Mouse (Mus musculus) hindbrain, embryonic 15.5 days (tissue): ENCODE results near the gene Il27. TPM values are rescaled to one million over a fixed set of nuclear protein-coding genes. Genes with fewer than 3 reads are reported as not detected.

ENCODE experiments used
- ATAC-seq: fragments of 200-750 bp; cut with Nextera tagmentation; 2 replicates; pipeline ENCODE4 v1.8.0; 2017; ENCODE audit warnings: low read depth, moderate number of reproducible peaks, moderate TSS enrichment; ENCODE audit not compliant: low FRiP score
- H3K27ac ChIP-seq: fragments of 300-500 bp; sonication (generic); replicated peaks from 2 replicates; pipeline ENCODE4 v1.5.1; 2015; ENCODE audit warnings: mild to moderate bottlenecking, inconsistent platforms
- H3K27me3 ChIP-seq: fragments of 300-500 bp; sonication (generic); 2 replicates; pipeline ENCODE4 v1.6.1; 2015; ENCODE audit warnings: control low read depth, inconsistent platforms
- H3K36me3 ChIP-seq: fragments of 300-500 bp; sonication (generic); 2 replicates; pipeline ENCODE4 v1.6.1; 2015; ENCODE audit warnings: control low read depth, inconsistent platforms
- H3K4me1 ChIP-seq: fragments of 300-500 bp; sonication (generic); replicated peaks from 2 replicates; pipeline ENCODE4 v1.6.1; 2015; ENCODE audit warnings: control low read depth, inconsistent platforms
- H3K4me2 ChIP-seq: fragments of 300-500 bp; sonication (generic); 2 replicates; pipeline ENCODE4 v1.6.1; 2015; ENCODE audit warnings: moderate library complexity, mild to moderate bottlenecking, inconsistent platforms
- H3K4me3 ChIP-seq: fragments of 300-500 bp; sonication (generic); 2 replicates; pipeline ENCODE4 v1.5.1; 2015; ENCODE audit warnings: mild to moderate bottlenecking, inconsistent platforms
- H3K9ac ChIP-seq: fragments of 300-500 bp; sonication (generic); 2 replicates; pipeline ENCODE4 v1.6.1; 2015; ENCODE audit warnings: inconsistent platforms
- H3K9me3 ChIP-seq: fragments of 300-500 bp; sonication (generic); 2 replicates; pipeline ENCODE4 v1.6.1; 2016; ENCODE audit warnings: control low read depth, inconsistent platforms
- WGBS: fragments of 180-500 bp; shearing (Covaris S2); methylation state at CpG from one replicate; pipeline ENCODE4 v1.1.7; 2015; 5-methylcytosine and 5-hydroxymethylcytosine counted together
- polyA plus RNA-seq: library from polyadenylated mRNA; unstranded; fragments of >200 nt; fragmentation: Nextera tagmentation; extraction: Ambion mirVana; gene quantifications from 2 replicates; pipeline ENCODE4 v1.2.1, GENCODE M21; 2015

The Il27 gene
- polyA plus RNA-seq, 1 experiment from 2014 or later: not detected

DNA sequence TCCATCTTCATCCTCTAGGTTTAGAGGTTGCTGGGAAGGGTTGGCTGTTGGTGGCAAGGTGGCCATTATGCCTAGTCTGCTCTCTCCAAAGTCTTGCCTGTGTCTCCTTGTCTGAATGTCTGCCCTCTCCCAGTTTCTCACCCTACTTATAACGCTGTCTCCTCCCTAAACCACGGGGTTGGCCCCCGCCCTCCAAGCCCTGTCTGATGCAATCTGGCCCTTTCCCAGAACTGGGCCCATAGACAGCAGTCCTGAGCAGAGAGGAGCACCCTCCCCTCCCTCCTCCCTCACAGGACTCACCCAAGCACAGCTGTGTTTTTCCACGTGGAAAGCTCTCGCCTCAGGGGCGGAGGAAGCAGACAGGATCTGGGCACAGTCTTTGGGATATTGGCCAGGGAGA is 30.6 kb upstream of the Il27 start:
- Histone ChIP-seq H3K36me3 (no peaks in the 10 kb centered on the region), H3K4me3 (no peak overlapping the region), H3K27me3 (no peaks in the 10 kb centered on the region), H3K4me2 (no peak overlapping the region), H3K9me3 (no peaks in the 10 kb centered on the region), H3K4me1 (no peaks in the 10 kb centered on the region), H3K9ac (no peak overlapping the region), H3K27ac (no peak overlapping the region)
- no peak for ATAC-seq
- 45% methylated on average over 6 of the region's 6 CpGs for WGBS

GRCm38 (mm10) chr7:126624774-126625173 is 30.0 kb upstream of the Il27 start:
- Histone ChIP-seq H3K9me3 (no peaks in the 10 kb centered on the region), H3K9ac (no peak overlapping the region), H3K36me3 (no peaks in the 10 kb centered on the region), H3K4me1 (no peaks in the 10 kb centered on the region), H3K27me3 (no peaks in the 10 kb centered on the region), H3K4me2 (0 out of 2 replicates have a peak overlapping the region, but pooled peaks have one; percentile 6), H3K4me3 (no peak overlapping the region), H3K27ac (no peak overlapping the region)
- no peak for ATAC-seq
- 71% methylated on average over 16 of the region's 16 CpGs for WGBS

GRCm38 (mm10) chr7:126623381-126623780 is 28.6 kb upstream of the Il27 start:
- ATAC-seq: no peak
- WGBS: 86% methylated on average over 1 of the region's 1 CpGs
- Histone ChIP-seq H3K4me2 (no peak overlapping the region), H3K9ac (no peak overlapping the region), H3K4me3 (no peak overlapping the region), H3K27me3 (no peaks in the 10 kb centered on the region), H3K4me1 (no peaks in the 10 kb centered on the region), H3K36me3 (no peaks in the 10 kb centered on the region), H3K9me3 (no peaks in the 10 kb centered on the region), H3K27ac (no peak overlapping the region)

GRCm38 (mm10) chr7:126621452-126622359 is 27.0 kb upstream of the Il27 start:
- Histone ChIP-seq H3K27me3 (no peaks in the 10 kb centered on the region), H3K36me3 (no peaks in the 10 kb centered on the region), H3K4me3 (no peak overlapping the region), H3K4me2 (no peak overlapping the region), H3K9ac (no peak overlapping the region), H3K27ac (no peak overlapping the region), H3K9me3 (no peaks in the 10 kb centered on the region), H3K4me1 (no peaks in the 10 kb centered on the region)
- WGBS: 81% methylated on average over 9 of the region's 9 CpGs
- no peak for ATAC-seq

DNA sequence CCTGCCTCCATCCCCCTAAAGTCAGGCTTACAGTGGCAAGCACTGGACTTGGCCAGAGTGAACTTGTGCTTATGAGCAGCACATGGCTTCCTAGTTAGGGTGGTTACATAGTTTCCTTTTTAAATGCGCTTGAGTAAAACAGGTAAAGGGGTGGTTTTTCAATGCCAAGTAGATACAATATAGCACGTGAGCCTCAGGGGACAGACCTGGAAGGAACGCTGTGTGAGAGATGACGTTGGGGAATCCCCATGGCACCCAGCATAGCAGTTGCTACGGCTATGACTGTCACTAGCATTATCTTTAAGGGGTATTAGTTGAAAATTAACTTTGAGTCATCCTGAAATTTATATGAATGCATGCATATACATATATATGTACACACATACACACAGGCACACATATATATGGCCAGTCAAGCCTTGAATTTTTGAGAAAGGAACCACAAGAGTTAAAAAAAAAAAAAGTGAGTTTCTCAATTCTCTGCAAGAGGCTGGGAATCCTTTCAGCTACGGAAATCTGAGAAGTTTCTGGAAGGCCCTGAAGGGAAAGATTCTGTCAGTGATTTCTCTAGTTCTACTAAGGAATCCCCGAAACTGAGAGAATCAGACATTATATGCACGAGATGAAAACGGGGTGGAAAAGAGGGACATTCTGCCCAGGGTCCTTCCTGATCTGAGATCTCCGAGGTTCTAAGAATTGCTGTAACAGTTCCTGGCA is 25.0 kb upstream of the Il27 start:
- Histone ChIP-seq H3K4me3 (no peak overlapping the region), H3K27ac (no peak overlapping the region), H3K9me3 (no peaks in the 10 kb centered on the region), H3K4me2 (no peak overlapping the region), H3K36me3 (no peaks in the 10 kb centered on the region), H3K9ac (no peak overlapping the region), H3K27me3 (no peaks in the 10 kb centered on the region), H3K4me1 (no peaks in the 10 kb centered on the region)
- ATAC-seq: no peak
- WGBS: 83% methylated on average over 10 of the region's 10 CpGs

DNA sequence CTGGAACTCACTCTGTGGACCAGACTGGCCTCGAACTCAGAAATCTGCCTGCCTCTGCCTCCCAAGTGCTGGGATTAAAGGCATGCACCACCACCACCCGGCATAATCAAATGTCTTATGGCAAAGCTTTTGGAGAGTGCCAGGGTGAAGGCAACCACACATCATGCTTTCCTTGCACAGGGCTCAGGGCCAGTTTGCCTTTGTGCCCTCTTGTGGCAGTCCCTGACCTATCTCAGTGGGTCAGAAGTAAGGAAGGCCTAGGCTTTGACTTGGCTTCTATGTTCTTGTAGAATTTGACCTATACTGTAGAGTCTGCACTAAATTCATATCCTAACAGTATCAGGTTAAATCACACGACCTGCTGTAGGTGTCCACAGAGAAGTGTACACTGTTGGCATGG is 22.0 kb upstream of the Il27 start:
- ATAC-seq: no peak
- H3K4me3 ChIP-seq: no peak overlapping the region
- H3K4me1 ChIP-seq: no peaks in the 10 kb centered on the region
- no peaks in the 10 kb centered on the region for H3K36me3 ChIP-seq
- WGBS: 68% methylated on average over 3 of the region's 3 CpGs
- H3K4me2 ChIP-seq: no peak overlapping the region
- H3K9me3 ChIP-seq: no peaks in the 10 kb centered on the region
- H3K9ac ChIP-seq: no peak overlapping the region
- no peak overlapping the region for H3K27ac ChIP-seq
- no peaks in the 10 kb centered on the region for H3K27me3 ChIP-seq

- Histone ChIP-seq H3K9ac (no peak overlapping the region), H3K9me3 (no peaks in the 10 kb centered on the region), H3K4me3 (no peak overlapping the region), H3K27me3 (no peaks in the 10 kb centered on the region), H3K36me3 (no peaks in the 10 kb centered on the region), H3K4me1 (no peaks in the 10 kb centered on the region), H3K27ac (no peak overlapping the region), H3K4me2 (no peak overlapping the region)
- 78% methylated on average over 3 of the region's 3 CpGs for WGBS
- ATAC-seq: no peak
Observed at GRCm38 (mm10) chr7:126612736-126613135, 18.0 kb upstream of the Il27 start.

GRCm38 (mm10) chr7:126607796-126608195 is 13.1 kb upstream of the Il27 start:
- WGBS: 88% methylated on average over 5 of the region's 5 CpGs
- no peak for ATAC-seq
- no peaks in the 10 kb centered on the region for H3K9me3 ChIP-seq

GRCm38 (mm10) chr7:126607064-126607463 is 12.3 kb upstream of the Il27 start:
- H3K9ac ChIP-seq: no peak overlapping the region
- no peaks in the 10 kb centered on the region for H3K4me1 ChIP-seq
- no peaks in the 10 kb centered on the region for H3K9me3 ChIP-seq
- no peaks in the 10 kb centered on the region for H3K27me3 ChIP-seq
- no peaks in the 10 kb centered on the region for H3K36me3 ChIP-seq
- 86% methylated on average over 3 of the region's 3 CpGs for WGBS
- no peak overlapping the region for H3K4me3 ChIP-seq
- ATAC-seq: no peak
- no peak overlapping the region for H3K27ac ChIP-seq
- H3K4me2 ChIP-seq: no peak overlapping the region

More at GRCm38 (mm10) chr7:126607796-126608195, 13.1 kb upstream of the Il27 start:
- no peak overlapping the region for H3K4me2 ChIP-seq
- no peak overlapping the region for H3K4me3 ChIP-seq
- no peaks in the 10 kb centered on the region for H3K27me3 ChIP-seq
- no peaks in the 10 kb centered on the region for H3K4me1 ChIP-seq
- no peak overlapping the region for H3K9ac ChIP-seq
- no peak overlapping the region for H3K27ac ChIP-seq
- H3K36me3 ChIP-seq: no peaks in the 10 kb centered on the region

- Histone ChIP-seq H3K27me3 (no peaks in the 10 kb centered on the region), H3K4me2 (no peak overlapping the region), H3K27ac (no peak overlapping the region), H3K4me1 (no peaks in the 10 kb centered on the region), H3K9me3 (no peaks in the 10 kb centered on the region), H3K4me3 (no peak overlapping the region), H3K36me3 (no peaks in the 10 kb centered on the region), H3K9ac (no peak overlapping the region)
- ATAC-seq: no peak
- 89% methylated on average over 5 of the region's 5 CpGs for WGBS
Observed at GRCm38 (mm10) chr7:126606611-126607010, 11.9 kb upstream of the Il27 start.

DNA sequence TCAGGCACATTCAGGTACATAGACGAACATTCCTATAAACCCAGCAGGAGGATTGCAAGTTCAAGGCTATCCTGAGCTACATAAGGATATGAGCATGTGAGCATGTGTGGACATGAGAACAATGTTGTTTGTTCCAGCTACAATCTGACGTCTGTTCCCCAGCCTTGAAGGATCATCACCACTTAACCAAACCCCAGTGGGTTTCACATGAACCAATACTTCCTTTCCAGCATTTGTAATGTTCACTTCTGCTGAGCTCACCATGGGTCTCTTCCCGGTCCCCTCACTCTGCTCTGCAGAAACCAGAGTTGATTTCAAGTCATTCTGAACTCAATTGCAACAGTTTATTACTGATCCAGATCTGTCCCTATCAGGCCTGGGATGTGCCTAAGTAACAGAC is 7.9 kb upstream of the Il27 start:
- H3K4me1 ChIP-seq: no peaks in the 10 kb centered on the region
- no peak overlapping the region for H3K27ac ChIP-seq
- no peaks in the 10 kb centered on the region for H3K9me3 ChIP-seq
- no peaks in the 10 kb centered on the region for H3K36me3 ChIP-seq
- ATAC-seq: no peak
- 84% methylated on average over 3 of the region's 3 CpGs for WGBS
- no peak overlapping the region for H3K9ac ChIP-seq
- H3K4me3 ChIP-seq: no peak overlapping the region
- H3K4me2 ChIP-seq: no peak overlapping the region
- H3K27me3 ChIP-seq: no peaks in the 10 kb centered on the region

DNA sequence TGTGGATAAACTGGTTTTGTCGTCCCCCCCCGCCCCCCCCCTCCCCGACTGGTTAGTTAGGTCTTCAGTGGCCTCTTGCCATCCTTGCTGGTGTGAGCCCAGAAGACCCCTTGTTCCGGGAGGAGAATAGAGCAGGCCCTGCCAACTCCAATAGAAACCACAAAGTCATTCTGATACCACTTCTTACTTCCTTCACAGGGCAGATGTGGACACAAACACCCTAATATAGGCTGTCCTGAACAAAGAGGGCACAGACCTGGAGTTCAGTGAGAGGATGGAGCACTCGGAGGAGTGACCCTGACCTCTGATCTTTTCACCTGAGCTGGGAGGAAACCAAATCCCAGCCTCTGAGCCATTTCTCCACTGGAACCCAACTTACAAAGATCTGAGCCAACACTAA is 7.2 kb upstream of the Il27 start:
- H3K4me2 ChIP-seq: no peak overlapping the region
- no peaks in the 10 kb centered on the region for H3K9me3 ChIP-seq
- ATAC-seq: no peak
- no peak overlapping the region for H3K27ac ChIP-seq
- no peak overlapping the region for H3K4me3 ChIP-seq
- WGBS: 43% methylated on average over 5 of the region's 5 CpGs
- no peak overlapping the region for H3K9ac ChIP-seq
- H3K27me3 ChIP-seq: no peaks in the 10 kb centered on the region
- H3K36me3 ChIP-seq: no peaks in the 10 kb centered on the region
- H3K4me1 ChIP-seq: no peaks in the 10 kb centered on the region
